Mouse (Mus musculus) thymus, postnatal 10 days (tissue): ENCODE measurements around the gene B3glct.

ENCODE experiments used
- DNase-seq, 2 experiments: peaks; one replicate each; pipeline ENCODE4 v3.0.0; 2021; ENCODE audit warnings: low spot score in 2 of 2

Gene B3glct

DNA sequence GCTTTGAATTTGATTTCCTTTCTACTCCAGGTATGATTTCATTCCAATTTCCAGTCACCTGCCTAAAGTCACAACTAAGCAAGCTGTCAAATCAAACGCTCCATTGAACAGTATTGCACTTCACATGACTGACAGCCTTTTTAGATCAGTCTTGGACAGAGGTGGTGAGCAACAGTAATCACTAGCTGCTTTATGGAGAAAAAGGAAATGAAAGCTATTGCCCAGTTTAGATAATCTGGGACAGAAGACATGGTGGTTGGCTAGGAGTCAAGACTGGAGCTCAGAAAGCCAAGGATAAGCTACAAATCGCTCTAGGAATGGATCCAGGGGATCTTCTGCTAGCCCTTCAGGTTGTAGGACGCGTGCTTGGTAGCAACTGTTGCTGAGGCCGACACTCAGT is 14.6 kb upstream of the B3glct start:
- DNase-seq = no peak

DNA sequence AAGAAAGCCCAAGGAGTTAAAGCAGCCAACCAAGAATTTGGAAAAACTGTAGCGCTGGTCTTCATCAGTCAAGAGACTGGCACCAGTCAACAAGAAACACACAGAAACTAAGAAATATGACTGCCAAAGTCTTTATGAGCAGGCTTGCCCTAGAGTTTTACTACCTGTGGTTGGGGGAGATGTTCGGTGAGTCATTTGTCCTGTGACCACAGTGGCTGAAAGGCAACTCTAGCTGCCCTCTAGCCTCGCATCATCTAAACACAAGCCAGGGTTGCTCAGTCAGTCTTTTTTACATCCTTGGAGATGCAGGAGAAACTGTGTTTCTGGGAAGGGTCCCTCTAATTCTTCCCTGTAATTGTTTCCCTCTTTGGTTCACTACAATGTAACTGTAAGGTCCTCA is 834 bp upstream of the B3glct start:
- no peak for DNase-seq

GRCm38 (mm10) chr5:149678990-149679348 is 939 bp downstream of the B3glct start:
- DNase-seq = peak in 1 of 2 experiments; percentile 16

DNA sequence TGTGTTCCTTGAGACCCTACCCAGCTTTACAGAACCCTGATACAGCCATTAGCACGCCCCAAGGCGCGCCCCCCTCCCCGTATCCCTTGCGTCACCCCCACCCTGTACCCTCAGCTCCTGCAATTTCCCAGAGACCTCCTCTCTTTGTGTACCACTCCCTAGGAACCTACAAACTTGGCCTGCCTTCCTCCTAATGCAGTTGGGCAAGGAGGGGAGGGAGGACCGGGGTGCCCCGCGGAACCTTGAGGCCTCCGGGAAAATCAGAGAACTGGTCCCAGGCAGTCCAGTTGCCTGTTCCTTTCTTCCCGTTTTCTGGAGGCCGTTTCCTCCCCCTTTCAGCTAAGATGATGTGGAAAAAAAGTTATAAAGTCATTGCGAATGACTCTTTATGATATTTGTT is 1.3 kb downstream of the B3glct start:
- DNase-seq = no peak

- no peak for DNase-seq
Measured at GRCm38 (mm10) chr5:149679886-149680285, 1.9 kb downstream of the B3glct start.

DNA sequence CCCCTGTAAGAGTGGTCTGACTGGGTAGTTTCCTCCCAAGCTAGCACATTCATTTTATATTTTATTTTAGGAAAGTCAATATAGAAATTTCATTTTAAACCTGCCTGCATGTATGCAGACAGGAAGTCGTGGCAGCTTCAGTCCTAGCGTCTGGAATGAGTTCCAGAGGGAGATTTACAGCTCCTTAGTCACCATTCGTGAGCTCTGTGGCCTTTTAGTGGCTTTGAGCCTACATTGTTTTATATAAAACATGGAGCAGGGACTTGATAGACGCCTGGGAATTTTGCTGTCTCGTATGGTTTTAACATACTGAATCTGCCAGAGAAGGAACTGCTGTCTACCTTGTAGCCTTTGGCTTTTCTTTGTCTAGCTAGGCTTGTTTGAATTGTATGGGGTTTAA is 2.9 kb downstream of the B3glct start:
- DNase-seq = no peak

GRCm38 (mm10) chr5:149689860-149690259 is 11.8 kb downstream of the B3glct start:
- no peak for DNase-seq

DNA sequence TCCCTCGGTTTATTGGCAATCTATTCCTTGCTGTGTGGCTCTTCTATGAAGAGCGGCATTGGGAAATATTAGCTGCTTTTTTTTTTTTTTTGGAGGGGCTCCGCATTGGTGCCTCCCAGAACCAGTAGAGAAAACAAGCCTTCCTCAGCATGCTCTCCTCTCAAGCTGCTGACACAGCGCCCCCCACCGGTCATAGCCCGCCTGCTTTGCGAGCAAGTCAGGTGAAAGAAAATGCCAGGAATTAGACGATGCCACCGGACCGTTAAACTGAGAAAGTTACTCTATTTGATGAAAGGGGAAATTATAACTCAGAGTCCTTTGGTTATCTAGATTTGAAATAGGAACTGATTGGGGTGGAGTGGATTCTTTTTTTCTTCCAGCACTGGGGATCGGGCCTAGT is 14.5 kb downstream of the B3glct start:
- DNase-seq = no peak

DNA sequence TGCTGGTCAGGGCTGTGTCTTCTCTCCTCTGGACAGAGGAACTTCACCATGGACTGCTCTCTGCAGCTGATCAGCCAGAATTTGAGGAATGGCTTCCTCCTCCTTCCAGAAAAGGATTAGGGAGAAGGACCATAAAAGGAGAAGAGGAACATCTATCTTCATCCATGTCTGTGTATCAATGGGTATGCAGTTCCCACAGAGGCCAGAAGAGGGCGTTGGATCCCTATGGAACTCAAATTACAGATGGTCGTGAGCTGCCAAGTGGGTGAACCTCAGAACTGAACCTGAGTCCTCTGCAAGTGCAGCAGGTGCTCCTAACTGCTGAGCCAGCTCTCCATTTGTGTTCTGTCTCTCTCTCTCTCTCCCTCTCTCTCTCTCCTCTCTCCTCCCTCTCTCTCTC is 15.2 kb downstream of the B3glct start:
- no peak for DNase-seq

DNA sequence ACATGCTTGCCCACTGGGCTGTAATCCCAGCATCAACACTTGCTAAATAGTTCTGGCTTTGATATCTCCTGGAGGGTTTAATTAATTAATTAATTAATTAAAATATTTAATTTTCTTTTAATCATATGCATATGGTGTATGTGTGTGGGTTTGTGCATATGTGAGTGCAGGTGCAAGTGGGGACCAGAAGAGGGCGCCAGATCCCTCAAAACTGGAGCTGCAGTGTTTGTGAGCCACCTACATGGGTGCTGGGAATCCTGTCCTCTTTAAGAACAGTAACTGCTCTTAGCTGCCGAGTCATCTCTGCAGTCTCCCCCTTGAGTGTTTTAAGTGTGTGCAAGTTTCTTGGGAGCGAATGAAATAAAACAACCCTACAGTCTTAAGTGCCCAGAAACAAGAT is 15.9 kb downstream of the B3glct start:
- no peak for DNase-seq

DNA sequence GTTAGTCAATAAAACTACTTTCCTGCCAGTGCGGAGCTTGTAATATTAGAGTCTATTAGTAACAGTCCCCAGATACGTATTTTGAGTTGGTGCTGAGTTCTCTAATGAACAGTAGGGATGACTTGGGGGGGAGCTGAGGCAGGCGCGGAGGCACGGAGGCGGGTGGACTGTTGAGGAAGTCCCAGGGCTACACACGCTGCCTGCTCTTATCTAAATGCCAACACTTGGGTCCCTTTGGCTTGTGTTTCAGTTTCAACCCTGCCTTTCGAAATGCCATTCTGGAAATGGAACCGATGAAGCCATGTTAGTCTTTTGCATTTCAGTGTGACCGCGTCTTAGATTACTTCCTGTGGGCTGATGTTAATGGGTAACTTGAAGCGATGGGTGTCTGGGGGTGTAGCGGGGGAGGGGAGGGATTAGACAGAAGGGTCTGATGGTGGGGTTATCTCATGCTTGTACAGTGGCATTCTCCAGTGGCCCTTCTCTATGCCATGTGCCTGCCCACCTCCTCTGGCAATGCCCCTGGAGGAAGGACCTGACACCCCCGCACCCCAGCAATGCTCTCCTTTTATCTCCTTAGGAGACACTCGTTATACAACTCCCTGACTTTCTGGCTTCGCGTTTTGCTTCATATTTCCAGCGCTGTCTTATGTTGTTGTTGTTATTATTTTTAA is 17.2 kb downstream of the B3glct start:
- DNase-seq = no peak

- no peak for DNase-seq
Measured at GRCm38 (mm10) chr5:149702770-149703169, 24.7 kb downstream of the B3glct start.

GRCm38 (mm10) chr5:149711545-149711944 is 33.5 kb downstream of the B3glct start:
- no peak for DNase-seq

GRCm38 (mm10) chr5:149713170-149713774 is 35.2 kb downstream of the B3glct start:
- DNase-seq = peak; percentile 19 to 69

GRCm38 (mm10) chr5:149713834-149714233 is 35.8 kb downstream of the B3glct start:
- DNase-seq = no peak

- no peak for DNase-seq
Measured at GRCm38 (mm10) chr5:149715571-149716328, 37.7 kb downstream of the B3glct start.

DNA sequence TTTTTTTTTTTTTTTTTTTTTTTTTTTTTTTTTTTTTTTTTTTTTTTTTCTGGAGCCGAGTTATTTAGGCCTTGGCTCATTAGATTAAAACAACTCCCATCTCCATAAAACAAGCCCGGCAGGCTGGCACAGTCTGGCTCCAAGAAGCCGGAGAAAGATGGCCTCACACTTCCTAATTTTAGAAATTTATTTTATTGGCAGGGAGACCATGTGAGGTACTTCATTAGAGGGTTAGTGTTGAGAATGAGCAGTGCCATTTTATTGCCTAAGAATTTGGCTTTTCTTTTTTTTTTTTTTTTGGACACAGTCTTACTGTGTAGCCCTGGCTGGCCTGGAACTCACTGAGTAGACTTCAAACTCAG is 38.3 kb downstream of the B3glct start:
- DNase-seq = no peak

GRCm38 (mm10) chr5:149731776-149732175 is 53.7 kb downstream of the B3glct start:
- no peak for DNase-seq

DNA sequence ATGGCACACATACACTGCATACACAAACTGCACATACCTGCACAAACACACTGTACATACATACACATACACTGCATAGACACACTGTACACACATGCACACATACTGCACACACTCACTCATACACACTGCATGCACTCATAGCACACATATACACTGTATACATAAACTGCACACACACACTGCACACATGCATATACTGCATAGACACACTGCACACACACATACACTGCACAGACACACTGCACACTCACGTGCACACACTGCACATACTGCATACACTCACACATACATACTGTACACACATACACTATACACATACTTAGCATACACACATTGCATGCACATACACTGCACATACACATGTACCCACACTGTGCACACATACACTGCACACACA is 59.2 kb downstream of the B3glct start:
- no peak for DNase-seq

GRCm38 (mm10) chr5:149740145-149740544 is 62.1 kb downstream of the B3glct start:
- no peak for DNase-seq

GRCm38 (mm10) chr5:149740703-149741102 is 62.7 kb downstream of the B3glct start:
- DNase-seq = no peak

DNA sequence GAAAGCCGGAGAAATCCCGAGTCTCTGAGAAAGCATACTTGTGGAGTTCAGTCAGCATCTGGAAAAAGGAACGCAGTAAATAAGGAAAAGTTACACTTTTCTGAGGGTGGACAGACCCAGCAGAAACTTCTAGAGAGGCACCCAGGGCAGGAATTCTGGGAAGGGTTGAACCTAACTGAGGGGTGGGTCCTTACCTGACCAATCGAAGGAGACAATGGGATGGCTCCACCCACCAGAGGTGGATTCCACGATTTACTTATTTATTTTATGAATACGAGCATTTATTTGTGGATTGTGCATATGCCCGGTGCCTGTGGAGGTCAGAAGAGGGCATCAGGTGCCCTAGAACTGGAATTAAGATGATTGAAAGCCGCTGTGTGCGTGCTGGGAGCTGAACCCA is 64.3 kb downstream of the B3glct start:
- DNase-seq = no peak

DNA sequence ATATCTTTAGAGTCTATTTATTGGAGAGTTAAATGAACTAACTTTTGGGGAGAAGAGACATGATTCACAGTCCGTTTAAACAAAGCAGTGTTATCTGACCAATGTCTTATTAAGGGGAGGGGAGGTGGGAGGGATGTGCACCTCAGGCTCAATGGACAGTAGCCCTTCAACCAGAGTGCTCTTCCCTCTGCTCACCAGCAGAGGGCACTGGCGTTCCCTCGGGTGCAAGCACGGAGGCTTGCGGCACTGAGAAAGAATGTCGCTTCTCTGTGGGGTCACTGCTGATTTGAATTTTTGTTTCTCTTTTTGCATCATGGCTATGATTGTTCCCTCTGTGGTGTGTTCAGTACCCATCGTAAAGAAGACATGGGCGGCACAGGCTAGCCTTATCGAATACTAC is 67.0 kb downstream of the B3glct start:
- DNase-seq = peak in 1 of 2 experiments; percentile 22
